Comparison of ENCODE assay signal across 15 mouse cellular contexts in the genomic region with DNA sequence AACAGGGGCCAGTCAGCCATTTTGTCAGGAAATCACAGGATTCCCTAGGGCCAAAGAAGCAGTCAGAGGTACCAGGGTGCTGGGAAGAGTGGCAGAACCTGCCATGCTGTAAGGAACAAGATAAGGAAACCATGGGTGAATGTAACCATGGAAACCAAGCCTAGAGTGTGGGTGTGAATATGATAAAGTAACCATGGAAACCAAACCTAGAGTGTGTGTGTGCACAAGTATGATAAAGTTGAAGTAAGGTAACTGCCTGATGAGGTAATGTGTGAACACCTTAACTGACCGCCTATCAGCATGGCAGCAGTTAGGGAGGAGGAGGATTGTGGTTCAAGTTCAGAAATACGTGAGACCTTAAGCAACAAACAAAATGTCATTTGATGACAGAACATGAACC. TPM values are rescaled to one million over a fixed set of nuclear protein-coding genes. Genes with fewer than 3 reads are reported as not detected.
A peak's percentile ranks its signal among the peaks of the same experiment; 100 is the strongest.
DNase-seq lines count a peak whose midpoint lies in the region; ATAC-seq and TF ChIP-seq lines count a peak whose summit lies in the region.
"Had no signal": no experiment of that assay in that cellular context is flagged by ENCODE, and none has a peak within 500 bp of the region (broad histone marks: within the 10 kb centered on the region; RNA-seq: fewer than 3 reads in every experiment).

No protein-coding gene starts in this region.

- H3K27me3 ChIP-seq in heart, embryonic 11.5 days (ENCODE audit: control insufficient read depth, insufficient read depth, low read length): peaks cover 16% of the 10 kb centered on the region
- no peaks in the 10 kb centered on the region for H3K27me3 ChIP-seq in MEL (ENCODE audit: control insufficient read depth in 1 of 2, insufficient read depth in 2 of 2, low read length in 2 of 2)
- H3K27me3 ChIP-seq in liver, postnatal 0 days (ENCODE audit: insufficient read depth, low read length): peaks cover 6% of the 10 kb centered on the region; the same call in 1 of the 2 replicates

- no peak overlapping the region for H3K9ac ChIP-seq in heart, embryonic 11.5 days (ENCODE audit: low read depth, low read length)
- H3K9ac ChIP-seq in MEL (ENCODE audit: control insufficient read depth, low read depth, low read length, poor library complexity, severe bottlenecking): no peak overlapping the region
- no peak overlapping the region for H3K9ac ChIP-seq in liver, postnatal 0 days (replicated peaks)

- 0 out of 4 replicates have a peak, but pooled peaks of 1 of the 2 experiments have one; percentile 33 for TF ChIP-seq POLR2A in MEL (IDR thresholded peaks at IDR 0.05; ENCODE audit: control insufficient read depth in 1 of 2, insufficient read depth in 1 of 2, low read depth in 1 of 2, low read length in 2 of 2, poor library complexity in 1 of 2)

- H3K4me2 ChIP-seq in heart, embryonic 11.5 days: 0 out of 2 replicates have a peak overlapping the region, but pooled peaks have one; percentile 1
- H3K4me2 ChIP-seq in liver, postnatal 0 days (ENCODE audit: low read depth, low read length): peak overlapping the region; percentile 87

- H3K27ac ChIP-seq in heart, embryonic 11.5 days (ENCODE audit: low read depth, low read length): no peak overlapping the region
- peak overlapping the region; percentile 82 for H3K27ac ChIP-seq in MEL (ENCODE audit: control insufficient read depth, low read depth, low read length)
- no peak overlapping the region; the same call in 1 of the 2 replicates for H3K27ac ChIP-seq in liver, postnatal 0 days (ENCODE audit: low read depth)

- no peaks in the 10 kb centered on the region for H3K9me3 ChIP-seq in heart, embryonic 11.5 days (replicated peaks; ENCODE audit: control insufficient read depth, low read length)
- H3K9me3 ChIP-seq in MEL (replicated peaks; ENCODE audit: insufficient read depth, low read length): no peaks in the 10 kb centered on the region
- H3K9me3 ChIP-seq in liver, postnatal 0 days (ENCODE audit: low read length): no peaks in the 10 kb centered on the region

- no peaks in the 10 kb centered on the region; the same call in 1 of the 2 replicates for H3K4me1 ChIP-seq in heart, embryonic 11.5 days (ENCODE audit: control insufficient read depth, insufficient read depth, low read length)
- peaks cover 0 to 41% of the 10 kb centered on the region in 2 experiments; a peak in 2 of 4 replicates for H3K4me1 ChIP-seq in MEL (ENCODE audit: control insufficient read depth in 1 of 2, insufficient read depth in 2 of 2, low read length in 2 of 2)
- peaks cover 33% of the 10 kb centered on the region for H3K4me1 ChIP-seq in liver, postnatal 0 days (ENCODE audit: insufficient read depth)

- TF ChIP-seq EP300 in MEL (IDR thresholded peaks at IDR 0.05; ENCODE audit: low read depth in 1 of 2, low read length in 2 of 2): peak in 1 of 2 experiments; percentile 89; a peak in 2 of 4 replicates
- peak; percentile 97 for TF ChIP-seq EP300 in liver, postnatal 0 days (IDR thresholded peaks at IDR 0.05; ENCODE audit: low read depth)

- no peak for TF ChIP-seq RAD21 in MEL (IDR thresholded peaks at IDR 0.05; ENCODE audit: low read depth, low read length)

- H3K36me3 ChIP-seq in heart, embryonic 11.5 days (ENCODE audit: control insufficient read depth, insufficient read depth, low read length): no peaks in the 10 kb centered on the region
- peaks cover 0 to 27% of the 10 kb centered on the region in 2 experiments; a peak in 2 of 4 replicates for H3K36me3 ChIP-seq in MEL (ENCODE audit: control insufficient read depth in 1 of 2, insufficient read depth in 2 of 2, low read length in 2 of 2)
- H3K36me3 ChIP-seq in liver, postnatal 0 days (replicated peaks; ENCODE audit: insufficient read depth, low read length): no peaks in the 10 kb centered on the region

- TF ChIP-seq CTCF in MEL (IDR thresholded peaks at IDR 0.05 in 2 of 3, conservative IDR thresholded peaks at IDR 0.05 in 1 of 3; ENCODE audit: control insufficient read depth in 1 of 3, insufficient read depth in 1 of 3, low read depth in 2 of 3, low read length in 3 of 3, poor library complexity in 1 of 3, severe bottlenecking in 1 of 3): no peak
- TF ChIP-seq CTCF in liver, postnatal 0 days (IDR thresholded peaks at IDR 0.05; ENCODE audit: low read depth): no peak

- WGBS in heart, embryonic 11.5 days (ENCODE audit: insufficient replicate concordance): 63% methylated on average over 2 of the region's 2 CpGs
- WGBS in liver, postnatal 0 days (ENCODE audit: insufficient replicate concordance): 55% methylated on average over 2 of the region's 2 CpGs

- H3K4me3 ChIP-seq in heart, embryonic 11.5 days (ENCODE audit: low read depth, low read length): no peak overlapping the region
- 0 out of 4 replicates have a peak overlapping the region, but pooled peaks of 1 of the 2 experiments have one; percentile 5 for H3K4me3 ChIP-seq in MEL (ENCODE audit: control insufficient read depth in 1 of 2, insufficient read depth in 1 of 2, low read depth in 2 of 2, low read length in 2 of 2)
- H3K4me3 ChIP-seq in liver, postnatal 0 days (ENCODE audit: low read depth, low read length): no peak overlapping the region

- peaks cover 17% of the 10 kb centered on the region for H3K79me2 ChIP-seq in MEL (ENCODE audit: control insufficient read depth, insufficient read depth, low read length, poor library complexity)

- no peak for DNase-seq in heart, adult 8-10 months (ENCODE audit: low spot score)
- peak; percentile 96 for DNase-seq in MEL (ENCODE audit: low read depth, low spot score)
- no peak for DNase-seq in liver, postnatal 0 days
- DNase-seq in cerebellum, adult 18-20 months: no peak
- DNase-seq in natural killer cell, adult 2 months (ENCODE audit: low spot score in 2 of 2): no peak
- no peak for DNase-seq in adrenal gland, adult (ENCODE audit: inconsistent age in 2 of 2, low spot score in 1 of 2)
- DNase-seq: gastrocnemius, postnatal 36 days; kidney, adult 11 months; lung, postnatal 4 days had no signal

- ATAC-seq in heart, embryonic 11.5 days (replicated peaks; ENCODE audit: insufficient number of reproducible peaks, low FRiP score, low TSS enrichment): no peak
- ATAC-seq in erythroid progenitor cell, adult 5-6 weeks (replicated peaks; ENCODE audit: low FRiP score, poor library complexity, severe bottlenecking): peak; percentile 67
- ATAC-seq in liver, postnatal 0 days: peak; percentile 26

TF ChIP-seq in MEL, 35 proteins besides CTCF, POLR2A, EP300 and RAD21 (continues in another document):
- TF ChIP-seq ZC3H11A (IDR thresholded peaks at IDR 0.05; ENCODE audit: low read depth, low read length): no peak
- no peak for TF ChIP-seq UBTF (IDR thresholded peaks at IDR 0.05; ENCODE audit: borderline replicate concordance, insufficient read depth, low read depth, low read length)
- no peak for TF ChIP-seq ZMIZ1 (IDR thresholded peaks at IDR 0.05; ENCODE audit: low read depth, low read length)
- peak; percentile 91 for TF ChIP-seq ETS1 (IDR thresholded peaks at IDR 0.05; ENCODE audit: low read depth, low read length)
- TF ChIP-seq NRF1 (IDR thresholded peaks at IDR 0.05; ENCODE audit: insufficient read depth, low read depth, low read length, poor library complexity, severe bottlenecking): no peak
- no peak for TF ChIP-seq MYC (IDR thresholded peaks at IDR 0.05; ENCODE audit: low read depth, low read length)
- peak; percentile 82 for TF ChIP-seq TCF12 (IDR thresholded peaks at IDR 0.05; ENCODE audit: low read depth, low read length)
- no peak for TF ChIP-seq ELF1 (IDR thresholded peaks at IDR 0.05; ENCODE audit: low read depth, low read length)

RNA-seq across cellular contexts. Expression of a gene that starts 4.1 kb away (rescaled TPM):
- polyA plus RNA-seq in heart, embryonic 11.5 days (2014; fragmentation: Nextera tagmentation; extraction: Ambion mirVana): 3.2 and 3.3 TPM in 2 replicates
- total RNA-seq in heart, adult 8-10 months (2022): 1 to 10 TPM; 1.6 to 3.5 (median 2.7) TPM
- total RNA-seq in MEL (2012; rRNA removed): 7.5 and 8.7 TPM in 2 replicates
- polyA plus RNA-seq in MEL (2012; ENCODE audit: insufficient read depth in 1 of 2, insufficient read length in 2 of 2, low read depth in 1 of 2, low replicate concordance in 2 of 2, missing spikeins in 1 of 2): 10 to 100 TPM in 1 of 2 experiments, not detected in 1; 29.2 TPM
- total RNA-seq in erythroid progenitor cell, adult 5-6 weeks (2015; ENCODE audit: low replicate concordance): 101 and 107 TPM in 2 replicates
- 76.1 and 105 TPM in 2 replicates for total RNA-seq in erythroid progenitor cell, adult 5-6 weeks (2017; ENCODE audit: low replicate concordance)
- polyA plus RNA-seq in liver, postnatal 0 days (2015; fragmentation: Nextera tagmentation; extraction: Ambion mirVana): 3.1 and 3.6 TPM in 2 replicates

RNA-seq across cellular contexts. Expression of a gene that starts 47.5 kb away (rescaled TPM):
- polyA plus RNA-seq in heart, embryonic 11.5 days (2014; fragmentation: Nextera tagmentation; extraction: Ambion mirVana): not detected in 2 replicates
- not detected for total RNA-seq in heart, adult 8-10 months (2022)
- total RNA-seq in MEL (2012; rRNA removed): not detected in 2 replicates
- polyA plus RNA-seq in MEL (2012; ENCODE audit: insufficient read depth in 1 of 2, insufficient read length in 2 of 2, low read depth in 1 of 2, low replicate concordance in 2 of 2, missing spikeins in 1 of 2): not detected
- total RNA-seq in erythroid progenitor cell, adult 5-6 weeks (2015; ENCODE audit: low replicate concordance): not detected in 2 replicates
- not detected in 2 replicates for total RNA-seq in erythroid progenitor cell, adult 5-6 weeks (2017; ENCODE audit: low replicate concordance)
- not detected in 2 replicates for polyA plus RNA-seq in liver, postnatal 0 days (2015; fragmentation: Nextera tagmentation; extraction: Ambion mirVana)
- total RNA-seq: gastrocnemius, postnatal 36 days; heart, postnatal 25 days; left cerebral cortex, postnatal 36 days had no signal
- polyA plus RNA-seq: large intestine, adult 2 months; thymus, postnatal 0 days had no signal

RNA-seq across cellular contexts. Expression of a gene that starts 48.6 kb away (rescaled TPM):
- 0.26 and 0.44 TPM in 2 replicates for polyA plus RNA-seq in heart, embryonic 11.5 days (2014; fragmentation: Nextera tagmentation; extraction: Ambion mirVana)
- total RNA-seq in heart, adult 8-10 months (2022): not detected
- 0.26 and 0.27 TPM in 2 replicates for total RNA-seq in MEL (2012; rRNA removed)
- polyA plus RNA-seq in MEL (2012; ENCODE audit: insufficient read depth in 1 of 2, insufficient read length in 2 of 2, low read depth in 1 of 2, low replicate concordance in 2 of 2, missing spikeins in 1 of 2): under 1 TPM in 1 of 2 experiments, not detected in 1; 0.68 TPM
- total RNA-seq in erythroid progenitor cell, adult 5-6 weeks (2015; ENCODE audit: low replicate concordance): not detected in 2 replicates
- total RNA-seq in erythroid progenitor cell, adult 5-6 weeks (2017; ENCODE audit: low replicate concordance): not detected in 2 replicates
- 0.04 TPM in 1 of 2 replicates, not detected in the other for polyA plus RNA-seq in liver, postnatal 0 days (2015; fragmentation: Nextera tagmentation; extraction: Ambion mirVana)
- total RNA-seq: gastrocnemius, postnatal 36 days; heart, postnatal 25 days had no signal

RNA-seq across cellular contexts. Expression of a gene that starts 56.7 kb away (rescaled TPM):
- polyA plus RNA-seq in heart, embryonic 11.5 days (2014; fragmentation: Nextera tagmentation; extraction: Ambion mirVana): 0.97 and 1.0 TPM in 2 replicates
- total RNA-seq in heart, adult 8-10 months (2022): under 1 TPM; 0.31 to 0.60 (median 0.43) TPM
- total RNA-seq in MEL (2012; rRNA removed): 1.0 and 1.3 TPM in 2 replicates
- 1 to 10 TPM in 1 of 2 experiments, not detected in 1; 5.5 TPM for polyA plus RNA-seq in MEL (2012; ENCODE audit: insufficient read depth in 1 of 2, insufficient read length in 2 of 2, low read depth in 1 of 2, low replicate concordance in 2 of 2, missing spikeins in 1 of 2)
- total RNA-seq in erythroid progenitor cell, adult 5-6 weeks (2015; ENCODE audit: low replicate concordance): not detected in 2 replicates
- total RNA-seq in erythroid progenitor cell, adult 5-6 weeks (2017; ENCODE audit: low replicate concordance): not detected in 2 replicates
- polyA plus RNA-seq in liver, postnatal 0 days (2015; fragmentation: Nextera tagmentation; extraction: Ambion mirVana): 0.20 and 0.23 TPM in 2 replicates
